Mouse (Mus musculus) heart, adult 9 months (tissue): ENCODE data around the gene Pced1b.

Source experiments
- DNase-seq, 2 experiments: peaks; one replicate each; pipeline ENCODE4 v3.0.0; 2022; ENCODE audit warnings: low spot score in 2 of 2

Pced1b gene

GRCm38 (mm10) chr15:97286731-97287130, 39.8 kb downstream of the Pced1b start:
- DNase-seq, result no peak

DNA sequence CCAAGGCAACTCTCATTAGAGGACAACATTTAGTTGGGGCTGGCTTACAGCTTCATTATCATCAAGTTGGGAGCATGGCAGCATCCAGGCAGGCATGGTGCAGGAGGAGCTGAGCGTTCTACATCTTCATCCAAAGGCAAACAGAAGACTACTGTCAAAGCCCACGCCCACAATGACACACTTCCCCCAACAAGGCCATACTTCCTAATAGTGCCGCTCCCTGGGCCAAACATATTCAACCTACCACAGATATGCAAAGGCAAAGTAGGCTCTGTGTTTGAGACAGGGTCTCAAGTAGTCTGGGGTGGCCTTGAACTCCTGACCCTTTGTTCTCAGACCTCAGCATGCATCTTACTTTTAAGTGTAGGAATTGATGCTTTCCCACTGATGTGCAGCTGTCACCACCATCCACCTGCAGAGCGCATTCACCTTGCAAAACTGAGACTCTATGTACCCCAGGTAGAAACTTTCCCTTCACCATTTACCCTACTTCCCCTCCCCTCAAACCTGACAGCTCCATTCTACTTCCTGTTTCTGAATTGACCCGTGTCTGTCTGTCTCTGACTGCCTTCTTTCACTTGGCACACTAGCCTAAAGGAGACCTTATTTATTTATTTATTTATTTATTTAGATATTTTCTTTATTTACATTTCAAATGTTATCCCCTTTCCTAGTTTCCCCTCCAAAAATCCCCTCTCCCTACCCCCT, 40.7 kb downstream of the Pced1b start:
- DNase-seq, result no peak

- no peak for DNase-seq
Measured at GRCm38 (mm10) chr15:97288690-97289089, 41.8 kb downstream of the Pced1b start.

DNA sequence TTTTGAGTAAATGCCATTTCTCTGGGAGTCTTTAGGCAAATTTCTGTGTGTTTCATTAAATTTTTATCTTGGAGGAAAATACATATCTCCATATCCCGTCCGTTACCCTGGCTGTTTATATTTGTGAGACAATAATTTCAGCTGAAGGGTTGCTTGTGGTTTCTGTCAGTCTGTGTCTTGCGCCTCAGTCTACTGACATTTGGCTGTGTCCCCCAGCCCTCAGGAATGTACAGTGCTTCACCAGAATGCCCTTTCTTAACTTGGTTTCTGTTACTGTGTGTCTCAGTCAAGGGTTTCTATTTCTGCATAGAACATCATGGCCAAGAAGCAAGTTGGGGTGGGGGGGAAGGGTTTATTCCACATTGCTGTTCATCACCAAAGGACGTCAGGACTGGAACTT, 42.3 kb downstream of the Pced1b start:
- no peak for DNase-seq

DNA sequence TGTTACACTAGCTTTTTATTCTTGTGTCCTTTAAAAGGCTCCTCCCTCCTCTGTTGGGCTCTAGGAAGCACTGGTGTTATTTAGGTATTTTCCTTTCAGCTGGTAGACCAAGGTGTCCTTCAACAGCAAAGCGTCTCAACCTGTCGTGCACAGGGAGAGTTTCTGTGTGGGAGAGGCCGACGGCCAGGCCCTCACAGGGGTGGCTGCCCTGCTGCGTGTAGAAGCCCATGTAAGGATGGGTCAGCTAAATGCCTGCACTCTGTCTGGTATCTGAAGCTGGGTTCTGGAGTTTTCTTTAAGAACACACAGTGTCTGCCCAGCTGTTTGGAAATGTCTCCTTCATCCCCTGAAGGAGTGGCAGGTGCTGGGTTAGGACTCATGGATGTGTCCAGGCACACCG, 43.4 kb downstream of the Pced1b start:
- no peak for DNase-seq

DNA sequence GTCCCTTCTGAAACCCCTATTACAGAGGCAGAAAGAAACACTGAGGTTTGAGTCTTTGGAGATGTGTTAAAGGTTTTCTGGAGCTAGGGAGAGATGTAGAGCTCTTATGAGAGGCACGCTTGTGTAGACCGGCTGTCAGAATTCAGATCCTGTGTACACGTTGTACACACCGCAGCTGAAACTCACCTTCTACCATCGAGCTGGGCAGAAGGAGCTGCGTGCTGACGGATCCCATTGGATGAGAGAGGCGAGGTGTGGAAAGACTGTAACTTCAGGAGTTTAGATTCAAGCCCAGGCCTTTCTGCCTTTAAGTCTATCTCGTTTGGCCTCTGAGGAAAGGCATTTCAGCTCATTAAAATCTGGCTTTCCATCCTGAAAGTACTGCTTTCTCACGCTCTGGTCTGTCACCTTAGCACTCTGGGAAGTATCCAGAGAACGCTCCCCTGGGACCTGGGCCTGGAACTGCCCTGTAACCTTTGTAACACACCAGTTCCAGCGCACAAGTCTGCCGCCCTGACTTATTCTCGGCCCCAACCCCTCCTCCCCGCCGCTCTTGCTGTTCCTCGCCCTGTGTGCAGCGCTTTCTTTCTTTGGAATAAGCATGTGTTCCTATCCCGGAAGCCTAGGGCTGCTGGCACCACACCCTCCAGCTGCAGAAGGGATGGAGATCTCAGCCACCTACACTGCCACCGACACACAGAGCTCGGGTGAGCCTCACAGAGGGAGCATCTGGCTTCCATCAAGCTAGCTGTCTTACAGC, 44.6 kb downstream of the Pced1b start:
- peak; percentile 59 to 60 for DNase-seq

GRCm38 (mm10) chr15:97307935-97308334, 61.0 kb downstream of the Pced1b start:
- no peak for DNase-seq

DNA sequence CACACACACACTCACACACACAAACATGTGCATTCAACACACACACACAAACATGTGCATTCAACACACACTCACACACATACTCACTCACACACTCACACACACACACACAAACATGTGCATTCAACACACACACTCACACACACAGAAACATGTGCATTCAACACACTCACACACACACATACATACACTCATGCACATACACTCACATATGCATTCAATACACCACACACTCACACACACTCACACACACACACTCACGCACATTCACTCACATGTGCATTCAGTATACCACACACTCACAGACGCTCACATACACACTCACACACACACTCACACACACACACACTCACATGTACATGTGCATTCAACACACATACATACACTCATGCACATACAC, 62.6 kb downstream of the Pced1b start:
- DNase-seq, result no peak

- DNase-seq, result no peak
Measured at GRCm38 (mm10) chr15:97310251-97310650, 63.3 kb downstream of the Pced1b start.

DNA sequence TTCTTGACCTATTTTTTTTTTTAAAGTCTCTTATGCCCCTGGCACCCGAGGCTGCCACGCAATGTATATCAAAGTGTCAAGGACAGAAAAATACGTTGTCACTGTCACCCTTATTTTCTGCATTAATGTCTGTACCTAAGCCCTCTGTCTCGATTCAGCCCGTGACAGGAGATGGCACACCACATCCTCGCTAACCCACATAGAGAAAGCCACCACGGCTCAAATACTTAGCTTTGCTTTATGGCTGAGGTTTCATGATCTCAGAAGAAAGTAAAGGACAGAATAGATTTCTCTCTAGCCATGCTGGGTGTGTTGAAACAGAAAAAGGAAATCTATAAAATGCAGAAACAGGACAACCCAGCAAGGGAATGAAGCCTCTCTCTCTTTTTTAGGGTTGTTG, 64.3 kb downstream of the Pced1b start:
- DNase-seq, result no peak

DNA sequence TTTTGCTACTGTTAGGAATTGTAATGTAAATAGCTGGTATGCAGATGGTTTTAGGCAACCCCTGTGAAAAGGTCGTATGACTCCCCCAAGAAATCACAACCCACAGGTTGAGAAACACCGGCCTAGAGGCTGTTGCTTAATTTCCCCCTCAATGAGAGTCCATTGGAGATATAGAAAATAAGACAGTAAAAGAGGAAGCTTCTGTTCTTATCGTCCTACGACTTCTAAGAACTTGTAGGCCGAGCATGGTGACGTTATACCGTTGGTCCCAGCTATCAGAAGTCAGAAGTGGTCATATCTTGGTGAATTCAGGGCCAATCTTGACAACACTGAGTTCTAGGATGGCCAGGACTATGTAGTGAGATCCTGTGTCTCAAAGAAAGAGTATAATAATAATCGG, 65.0 kb downstream of the Pced1b start:
- no peak for DNase-seq

DNA sequence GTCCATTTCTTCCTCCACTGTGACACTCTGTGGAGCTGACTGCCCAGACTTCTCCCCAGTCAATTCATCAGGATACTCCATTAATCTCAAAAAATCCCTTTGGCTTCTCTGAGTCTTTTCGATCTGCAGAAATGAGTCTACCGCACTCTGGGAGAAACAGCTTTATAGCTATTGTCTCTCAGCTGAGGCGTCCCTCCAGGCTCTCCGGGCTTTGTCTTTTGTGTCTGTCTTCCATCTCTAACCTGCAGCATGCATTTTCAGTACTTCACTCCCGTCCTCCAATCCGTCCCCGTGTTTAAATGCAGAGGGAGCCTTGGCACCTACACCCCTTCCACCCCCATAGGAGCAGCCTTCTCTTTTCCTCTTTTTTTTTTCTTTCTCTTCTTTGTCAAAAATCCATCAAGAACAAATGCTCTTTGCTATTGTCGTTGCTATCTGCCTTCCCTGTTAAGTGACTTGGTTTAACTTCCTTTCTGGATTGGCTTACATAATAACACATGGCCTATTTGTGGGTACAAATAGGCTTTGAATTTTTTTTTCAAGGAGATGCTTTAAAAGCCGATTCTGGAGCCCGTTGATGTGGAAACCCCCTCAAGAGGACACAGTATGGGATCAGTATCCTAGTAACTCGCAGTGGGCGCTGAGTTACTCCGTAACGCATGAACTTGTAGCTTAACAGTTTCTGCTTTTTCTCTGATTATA, 68.0 kb downstream of the Pced1b start:
- DNase-seq, result no peak

DNA sequence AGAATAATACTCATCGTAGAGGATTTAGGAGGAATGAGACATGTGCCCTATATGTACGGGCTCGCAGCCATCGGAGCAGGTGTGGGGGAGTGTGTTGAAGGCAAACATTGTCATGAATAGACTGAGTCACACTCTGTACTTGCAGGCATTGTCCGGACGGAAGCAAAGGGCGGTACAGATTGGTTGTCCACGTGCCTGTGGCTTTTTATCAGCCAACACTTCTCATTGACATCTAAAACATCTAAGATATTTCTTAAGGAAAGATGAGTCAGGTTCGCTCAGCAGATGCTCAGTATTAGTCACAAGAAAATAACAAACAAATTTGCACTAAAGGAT, 68.5 kb downstream of the Pced1b start:
- DNase-seq, result no peak

DNA sequence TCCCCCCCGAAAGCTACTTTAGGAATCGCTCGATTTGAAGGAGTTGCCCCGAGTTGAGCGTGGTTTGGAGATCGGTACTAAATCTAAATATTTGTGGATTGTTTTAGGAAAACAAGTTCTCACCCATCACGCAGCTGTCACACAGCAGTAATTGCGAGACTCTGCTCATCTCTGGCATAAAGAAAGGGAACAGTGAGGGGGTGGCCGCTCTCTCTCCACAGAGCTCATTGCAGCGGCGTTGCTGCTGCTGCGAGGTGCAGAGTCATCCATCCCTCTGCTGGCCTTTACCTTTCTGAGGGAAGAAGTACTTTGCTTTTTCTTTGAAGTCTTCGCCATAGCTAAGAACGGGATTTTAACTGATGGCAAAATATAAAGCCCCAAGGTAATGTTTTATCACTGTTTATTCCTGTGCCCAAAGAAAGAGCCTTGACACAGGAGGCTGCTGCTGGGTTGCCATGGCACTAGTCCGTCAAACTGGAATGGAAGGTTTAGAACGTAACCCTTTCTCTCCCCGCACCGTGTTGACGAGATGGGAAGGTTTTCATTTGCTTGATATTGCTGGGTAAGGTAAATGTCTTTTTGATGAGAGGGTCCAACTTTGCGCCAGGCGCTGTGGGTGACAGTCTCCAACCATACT, 71.6 kb downstream of the Pced1b start:
- no peak for DNase-seq

DNA sequence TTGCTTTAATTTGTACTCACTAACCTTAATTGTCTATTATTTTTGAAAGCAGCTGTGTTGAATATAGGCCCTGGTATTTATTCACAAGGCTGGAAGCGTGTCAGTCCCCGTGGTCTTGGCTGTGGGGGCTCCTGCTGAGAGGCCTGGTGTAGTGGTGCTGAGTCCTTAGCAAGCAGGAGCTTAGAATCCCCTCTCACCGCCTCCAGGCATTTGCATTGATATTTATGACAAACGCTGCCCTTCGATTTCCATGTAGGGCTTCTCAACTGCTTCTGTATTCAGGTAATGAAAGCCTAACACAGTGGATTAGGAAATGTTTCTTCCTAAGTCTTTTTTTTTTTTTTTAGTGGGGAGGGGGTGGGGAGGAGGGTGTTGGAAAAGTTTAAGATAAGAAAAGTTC, 75.9 kb downstream of the Pced1b start:
- DNase-seq, result no peak

DNA sequence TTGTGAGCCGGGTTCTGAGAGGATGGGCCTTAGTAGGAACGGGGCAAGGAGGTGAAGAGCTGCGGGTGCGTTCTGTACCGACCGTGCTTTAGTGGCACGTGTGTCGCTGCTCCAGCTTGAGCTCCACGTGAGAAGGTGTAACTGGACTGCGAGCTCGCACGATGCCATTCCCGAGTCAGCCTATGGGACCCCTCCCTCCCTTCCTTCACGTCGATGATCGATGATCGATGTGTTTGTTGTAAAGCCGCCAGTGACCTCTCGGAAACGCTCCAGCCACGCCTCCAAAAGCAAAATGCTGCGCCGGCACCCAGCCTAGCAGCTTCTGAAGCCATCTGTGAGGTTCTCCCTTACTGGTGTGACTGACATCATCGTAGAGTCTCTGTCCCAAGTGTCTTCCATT, 76.6 kb downstream of the Pced1b start:
- DNase-seq, result no peak

DNA sequence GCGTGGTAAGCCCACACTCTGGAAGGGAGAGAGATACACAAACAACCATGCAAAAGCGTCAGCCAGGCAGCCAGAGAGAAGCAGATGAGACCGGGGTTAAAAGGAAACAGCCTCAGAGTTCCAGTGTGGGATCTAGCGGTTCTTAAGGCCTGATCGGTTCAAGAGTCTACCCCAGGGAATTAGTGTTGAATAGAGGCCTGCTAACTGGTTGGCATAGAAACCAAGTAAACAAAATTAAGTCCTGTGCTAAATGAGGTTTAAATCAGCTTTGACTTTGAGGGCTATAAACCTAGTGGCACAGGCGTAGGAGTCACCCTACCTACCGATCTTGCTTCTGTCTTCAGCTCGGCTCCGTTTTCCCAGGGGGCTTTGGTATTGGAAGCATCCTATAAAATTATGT, 77.4 kb downstream of the Pced1b start:
- DNase-seq, result no peak

DNA sequence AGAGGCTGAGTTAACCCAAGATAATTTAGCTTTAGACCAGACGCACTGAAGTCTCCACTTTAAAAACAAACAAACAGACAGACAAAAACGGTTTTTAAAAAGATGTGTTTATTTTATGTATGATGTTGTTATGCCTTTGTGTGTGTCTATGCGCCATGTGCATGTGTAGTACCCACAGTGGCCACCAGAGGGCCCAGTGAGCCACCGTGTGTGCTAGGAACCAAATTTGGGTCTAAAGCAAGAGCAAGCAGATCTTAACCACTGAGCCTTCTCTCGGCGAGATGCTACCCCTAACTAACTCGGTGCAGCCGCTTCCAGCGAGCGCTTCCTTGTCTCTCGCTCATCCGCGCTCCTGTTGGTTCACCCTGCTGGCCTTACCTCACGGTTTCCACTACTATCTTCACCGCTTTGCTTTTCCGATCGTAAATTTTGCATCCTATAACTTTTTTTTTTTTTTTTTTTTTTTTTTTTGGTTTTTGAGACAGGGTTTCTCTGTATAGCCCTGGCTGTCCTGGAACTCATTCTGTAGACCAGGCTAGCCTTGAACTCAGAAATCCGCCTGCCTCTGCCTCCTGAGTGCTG, 80.7 kb downstream of the Pced1b start:
- no peak for DNase-seq

DNA sequence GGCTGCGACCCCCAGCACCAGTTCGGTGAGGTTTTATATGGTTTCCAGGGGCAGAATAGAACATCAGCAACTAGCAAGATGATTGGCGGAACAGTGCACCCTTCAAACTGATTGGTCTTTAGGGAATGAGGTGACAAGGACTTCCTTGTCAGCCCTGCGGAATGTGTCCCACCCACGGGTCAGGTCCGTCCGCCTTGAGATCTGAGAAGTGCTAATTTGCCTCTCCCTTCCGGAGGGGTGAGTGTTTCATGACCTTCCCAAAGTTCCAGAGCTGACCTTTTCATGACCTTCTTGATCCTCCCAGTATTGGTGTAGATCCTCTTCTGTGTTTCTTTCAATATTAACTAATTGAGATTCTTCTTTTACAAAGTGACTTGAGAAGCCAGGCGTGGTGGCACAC, 85.7 kb downstream of the Pced1b start:
- DNase-seq, result no peak

DNA sequence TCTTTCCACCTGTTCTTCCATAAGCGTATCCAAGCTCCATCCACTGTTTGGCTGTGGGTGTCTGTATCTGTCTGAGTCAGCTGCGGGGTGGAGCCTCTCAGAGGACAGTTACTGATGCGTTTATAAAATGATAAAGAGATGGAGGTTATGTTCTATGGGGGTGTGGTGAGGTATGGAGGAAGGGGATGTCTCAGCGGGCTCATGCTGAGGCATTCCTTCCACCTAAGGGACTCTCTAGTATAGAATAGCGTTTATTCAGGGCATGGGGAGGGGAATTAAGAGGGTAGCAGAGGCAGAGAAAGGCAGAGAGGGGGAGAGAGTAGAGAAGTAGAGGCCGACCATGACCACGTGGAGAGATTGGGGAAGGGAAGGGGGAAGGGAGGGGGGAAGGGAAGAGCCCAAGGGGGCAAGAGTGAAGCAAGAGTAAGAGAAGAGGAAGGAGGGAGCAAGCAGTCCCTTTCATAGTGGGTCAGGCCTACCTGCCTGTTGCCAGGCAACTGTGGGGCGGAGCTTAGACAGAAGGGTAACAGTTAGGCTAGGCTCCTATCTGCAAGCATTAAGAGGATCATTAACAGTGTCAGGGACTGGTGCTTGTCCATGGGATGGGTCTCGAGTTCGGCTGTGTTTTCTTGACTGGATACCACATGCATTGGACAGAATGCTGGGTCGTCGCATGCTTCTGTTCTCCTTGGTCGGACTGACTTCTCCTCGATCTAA, 90.9 kb downstream of the Pced1b start:
- DNase-seq, result no peak

DNA sequence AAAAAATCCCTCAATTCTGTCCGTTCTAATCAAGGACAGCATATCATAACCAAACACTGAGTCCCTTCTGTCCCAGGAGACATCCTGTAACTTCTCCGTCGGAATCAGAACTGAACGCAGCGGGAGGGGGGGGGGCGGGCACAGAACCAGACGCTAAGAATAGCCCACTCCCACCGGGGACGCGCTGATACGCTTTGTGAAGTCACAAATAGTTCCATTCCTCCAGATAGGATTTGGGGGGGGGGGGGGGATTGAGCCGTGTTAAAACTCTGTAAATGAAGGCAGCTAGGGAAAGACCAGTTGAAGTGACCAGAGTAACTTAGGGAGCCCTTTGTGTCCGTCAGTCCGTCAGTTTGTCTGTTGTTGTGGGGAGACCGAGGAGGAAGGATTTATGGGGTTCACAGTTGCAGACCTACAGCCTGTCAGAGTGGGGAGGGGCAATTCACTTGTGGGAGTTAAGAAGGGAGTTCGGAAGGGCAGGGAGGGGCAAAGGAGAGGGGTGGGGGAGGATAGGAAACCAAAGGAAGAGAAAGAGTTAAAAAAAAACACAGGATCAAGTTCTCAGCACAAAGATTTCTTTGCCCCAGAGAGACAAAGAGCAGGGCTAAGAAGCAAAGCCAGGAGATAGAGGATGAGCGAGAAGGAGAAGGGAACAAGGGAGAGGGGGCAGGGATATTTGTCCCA, 91.6 kb downstream of the Pced1b start:
- DNase-seq, result no peak
